Mouse (Mus musculus): ENCODE results near the gene Olfr330. TPM values are rescaled to one million over a fixed set of nuclear protein-coding genes. Genes with fewer than 3 reads are reported as not detected.
"Not testable (repeated sequence)": the region's sequence is repeated elsewhere in the genome, so short reads cannot be mapped to it uniquely, and the experiment has no call there.

Gene Olfr330
- 1.1 and 1.7 TPM in 2 replicates for polyA plus RNA-seq (2012; rRNA removed)

DNA sequence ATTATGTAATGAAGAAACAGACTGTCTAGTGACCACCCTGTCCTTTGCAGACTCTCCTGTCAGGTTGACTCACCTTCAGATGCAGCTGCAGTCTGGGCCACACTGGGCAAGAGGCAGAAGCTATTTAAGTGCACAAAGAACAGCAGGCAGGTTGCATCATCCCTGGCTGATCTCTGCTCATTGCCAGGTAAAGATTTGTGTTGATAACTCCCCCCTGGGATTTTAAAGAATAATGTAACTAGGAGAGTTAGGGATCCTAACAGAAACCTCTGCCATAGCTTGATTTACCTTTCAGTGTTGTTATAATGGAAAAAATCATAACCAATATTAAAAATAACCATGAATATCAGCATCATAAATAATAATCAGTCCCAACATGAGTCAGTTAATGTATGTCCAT, at the start of gene Olfr330:
Gene Olfr330, minus strand, starts transcription at position 101 of the 400 bp plus-strand sequence.
- not testable (repeated sequence) for H3K27ac ChIP-seq (ENCODE audit: control insufficient read depth, insufficient read depth, low read depth, low read length); H3K4me3 ChIP-seq (ENCODE audit: control insufficient read depth, low read depth, low read length); H3K27me3 ChIP-seq (ENCODE audit: control insufficient read depth, insufficient read depth, low read length); H3K36me3 ChIP-seq (ENCODE audit: control insufficient read depth, insufficient read depth, low read length); H3K4me1 ChIP-seq (ENCODE audit: control insufficient read depth, insufficient read depth, low read length)

DNA sequence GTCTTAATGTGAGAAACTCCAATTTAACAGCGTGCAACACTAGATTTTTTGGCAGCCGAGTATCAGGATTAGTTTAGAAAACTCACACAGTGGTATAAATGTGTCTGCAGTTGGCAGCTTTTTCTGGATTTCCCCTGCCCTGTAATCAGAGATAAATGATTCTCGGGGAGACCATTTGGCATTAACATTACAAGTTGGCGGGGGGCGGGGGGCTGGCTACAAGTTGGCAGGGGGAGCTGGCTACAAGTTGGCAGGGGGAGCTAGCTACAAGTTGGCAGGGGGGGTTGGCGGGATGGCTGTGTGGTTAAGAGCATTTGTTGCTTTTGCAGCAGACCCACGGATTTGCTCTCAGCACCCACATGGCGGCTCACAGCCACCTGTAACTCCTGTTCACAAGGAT, 44.0 kb upstream of the Olfr330 start:
- no peaks in the 10 kb centered on the region for H3K36me3 ChIP-seq (ENCODE audit: control insufficient read depth, insufficient read depth, low read length)
- no peak overlapping the region for H3K4me3 ChIP-seq (ENCODE audit: control insufficient read depth, low read depth, low read length)
- H3K27ac ChIP-seq (ENCODE audit: control insufficient read depth, insufficient read depth, low read depth, low read length), result no peak overlapping the region
- TF ChIP-seq CTCF (IDR thresholded peaks at IDR 0.05; ENCODE audit: control insufficient read depth, insufficient read depth, insufficient replicate concordance, low read depth, low read length) (no peak), POLR2A (IDR thresholded peaks at IDR 0.05; ENCODE audit: control insufficient read depth, low read depth, low read length) (no peak)
- no peaks in the 10 kb centered on the region for H3K4me1 ChIP-seq (ENCODE audit: control insufficient read depth, insufficient read depth, low read length)
- no peaks in the 10 kb centered on the region for H3K27me3 ChIP-seq (ENCODE audit: control insufficient read depth, insufficient read depth, low read length)

DNA sequence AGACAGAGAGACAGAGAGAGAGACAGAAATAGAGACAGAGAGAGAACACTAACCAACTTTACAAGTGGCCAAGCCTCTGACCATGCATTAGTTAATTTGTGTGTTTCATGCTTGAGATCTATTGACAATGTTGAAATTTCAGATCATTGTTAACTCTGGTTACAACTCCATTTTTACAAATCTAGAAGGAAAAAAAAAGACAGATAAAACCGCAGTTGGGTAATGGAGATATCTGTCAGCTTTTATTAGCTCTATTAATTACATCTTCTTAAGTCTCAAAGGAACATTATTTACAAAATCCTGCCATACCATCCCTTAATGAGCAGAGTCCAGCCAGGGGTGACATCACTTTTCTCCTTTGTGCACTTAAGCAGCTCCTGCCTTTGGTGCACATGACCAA, 42.8 kb upstream of the Olfr330 start, which contains the start of gene Olfr325:
Gene Olfr325, plus strand, starts transcription at position 301 of the 400 bp plus-strand sequence.
- Histone ChIP-seq H3K27ac (ENCODE audit: control insufficient read depth, insufficient read depth, low read depth, low read length) (no peak within 1 kb of the TSS), H3K27me3 (ENCODE audit: control insufficient read depth, insufficient read depth, low read length) (no peaks in the 10 kb centered on the region), H3K4me1 (ENCODE audit: control insufficient read depth, insufficient read depth, low read length) (no peaks in the 10 kb centered on the region), H3K4me3 (ENCODE audit: control insufficient read depth, low read depth, low read length) (no peak within 1 kb of the TSS), H3K36me3 (ENCODE audit: control insufficient read depth, insufficient read depth, low read length) (no peaks in the 10 kb centered on the region)
- TF ChIP-seq CTCF (IDR thresholded peaks at IDR 0.05; ENCODE audit: control insufficient read depth, insufficient read depth, insufficient replicate concordance, low read depth, low read length) (no peak), POLR2A (IDR thresholded peaks at IDR 0.05; ENCODE audit: control insufficient read depth, low read depth, low read length) (no peak)

DNA sequence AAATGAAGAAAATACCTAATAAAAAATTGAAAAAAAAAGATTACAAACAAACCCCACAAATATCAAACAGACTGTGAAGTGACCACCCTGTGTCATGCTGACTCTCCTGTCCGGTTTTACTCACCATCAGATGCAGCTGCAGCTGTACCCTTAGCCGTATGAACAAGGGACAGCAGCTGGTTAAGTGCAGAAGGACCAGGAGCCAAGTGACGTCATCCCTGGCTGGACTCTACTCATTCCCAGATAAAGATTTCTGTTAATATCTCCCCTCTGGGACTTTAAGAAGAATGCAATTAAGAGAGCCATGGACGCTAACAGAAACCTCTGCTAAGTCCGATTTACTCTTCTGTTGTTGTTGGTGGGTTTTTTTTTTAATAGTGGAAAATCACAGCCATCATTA, 35.8 kb upstream of the Olfr330 start, which contains the start of gene Olfr224:
Gene Olfr224, minus strand, starts transcription at position 149 of the 400 bp plus-strand sequence.
- no peaks in the 10 kb centered on the region for H3K27me3 ChIP-seq (ENCODE audit: control insufficient read depth, insufficient read depth, low read length)
- no peak within 1 kb of the TSS for H3K27ac ChIP-seq (ENCODE audit: control insufficient read depth, insufficient read depth, low read depth, low read length)
- H3K4me1 ChIP-seq (ENCODE audit: control insufficient read depth, insufficient read depth, low read length), result no peaks in the 10 kb centered on the region
- no peaks in the 10 kb centered on the region for H3K36me3 ChIP-seq (ENCODE audit: control insufficient read depth, insufficient read depth, low read length)
- TF ChIP-seq POLR2A (IDR thresholded peaks at IDR 0.05; ENCODE audit: control insufficient read depth, low read depth, low read length) (no peak), CTCF (IDR thresholded peaks at IDR 0.05; ENCODE audit: control insufficient read depth, insufficient read depth, insufficient replicate concordance, low read depth, low read length) (no peak)
- no peak within 1 kb of the TSS for H3K4me3 ChIP-seq (ENCODE audit: control insufficient read depth, low read depth, low read length)

DNA sequence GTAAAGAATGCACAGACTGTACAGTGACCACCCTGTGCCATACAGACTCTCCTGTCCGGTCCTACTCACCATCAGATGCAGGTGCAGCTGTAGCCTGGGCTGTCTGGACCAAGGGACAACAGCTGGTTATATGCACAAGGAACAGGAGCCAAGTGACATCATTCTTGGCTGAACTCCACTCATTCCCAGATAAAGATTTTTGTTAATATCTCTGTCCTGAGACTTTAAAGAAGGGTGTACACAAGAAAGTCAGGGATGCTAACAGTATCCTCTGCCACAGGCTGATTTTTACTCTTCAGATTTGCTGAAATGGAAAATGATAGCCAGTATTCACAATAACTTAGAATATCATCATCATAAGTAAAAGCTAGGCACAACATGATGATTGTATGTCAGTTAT, 20.9 kb upstream of the Olfr330 start, which contains the start of gene Olfr328:
Gene Olfr328, minus strand, starts transcription at position 101 of the 400 bp plus-strand sequence.
- TF ChIP-seq POLR2A (IDR thresholded peaks at IDR 0.05; ENCODE audit: control insufficient read depth, low read depth, low read length), result no peak
- no peak for TF ChIP-seq CTCF (IDR thresholded peaks at IDR 0.05; ENCODE audit: control insufficient read depth, insufficient read depth, insufficient replicate concordance, low read depth, low read length)
- Histone ChIP-seq H3K27ac (ENCODE audit: control insufficient read depth, insufficient read depth, low read depth, low read length) (no peak within 1 kb of the TSS), H3K27me3 (ENCODE audit: control insufficient read depth, insufficient read depth, low read length) (no peaks in the 10 kb centered on the region), H3K4me3 (ENCODE audit: control insufficient read depth, low read depth, low read length) (no peak within 1 kb of the TSS), H3K4me1 (ENCODE audit: control insufficient read depth, insufficient read depth, low read length) (no peaks in the 10 kb centered on the region), H3K36me3 (ENCODE audit: control insufficient read depth, insufficient read depth, low read length) (no peaks in the 10 kb centered on the region)

DNA sequence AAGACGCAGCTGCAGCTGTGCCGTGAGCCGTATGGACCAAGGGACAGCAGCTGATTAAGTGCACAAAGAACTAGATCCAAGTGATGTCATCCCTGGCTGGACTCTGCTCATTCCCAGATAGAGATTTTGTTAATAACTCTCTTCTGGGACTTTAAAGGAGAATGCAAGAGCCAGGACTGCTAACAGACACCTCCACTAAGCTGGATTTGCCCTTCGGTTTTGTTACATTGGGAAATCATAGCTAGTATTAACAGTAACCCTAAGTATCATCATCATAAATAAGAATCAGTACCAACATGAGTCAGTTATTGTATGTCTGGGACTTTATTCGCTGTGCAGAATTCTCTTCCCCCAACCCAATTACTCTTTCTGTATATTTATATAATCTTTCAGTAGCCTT, 11.7 kb upstream of the Olfr330 start, which contains the start of gene Olfr329-ps:
Gene Olfr329-ps, minus strand, starts transcription at position 101 of the 400 bp plus-strand sequence.
- Histone ChIP-seq H3K27me3 (ENCODE audit: control insufficient read depth, insufficient read depth, low read length) (no peaks in the 10 kb centered on the region), H3K36me3 (ENCODE audit: control insufficient read depth, insufficient read depth, low read length) (no peaks in the 10 kb centered on the region), H3K4me1 (ENCODE audit: control insufficient read depth, insufficient read depth, low read length) (no peaks in the 10 kb centered on the region), H3K4me3 (ENCODE audit: control insufficient read depth, low read depth, low read length) (no peak within 1 kb of the TSS), H3K27ac (ENCODE audit: control insufficient read depth, insufficient read depth, low read depth, low read length) (no peak within 1 kb of the TSS)
- TF ChIP-seq CTCF (IDR thresholded peaks at IDR 0.05; ENCODE audit: control insufficient read depth, insufficient read depth, insufficient replicate concordance, low read depth, low read length) (no peak), POLR2A (IDR thresholded peaks at IDR 0.05; ENCODE audit: control insufficient read depth, low read depth, low read length) (no peak)

DNA sequence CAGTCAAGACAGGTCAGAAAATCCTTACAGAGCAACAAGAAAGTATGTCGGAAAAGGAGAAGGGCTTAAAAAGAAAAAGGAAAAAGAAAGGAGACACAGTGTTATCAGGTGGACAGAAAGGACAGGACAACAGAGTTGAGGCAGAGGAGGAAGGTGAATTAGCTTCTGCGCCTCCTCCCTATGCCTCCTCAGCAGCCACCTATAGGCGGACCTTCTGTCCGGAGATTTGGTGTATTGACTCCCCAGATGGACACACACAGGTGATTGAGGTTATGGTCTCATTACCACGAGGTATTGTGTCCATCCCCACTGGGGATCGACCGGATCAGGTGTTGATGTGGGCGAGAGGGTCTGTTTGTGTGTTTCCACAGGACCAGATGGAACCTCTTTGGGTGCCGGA, 14.9 kb downstream of the Olfr330 start:
- H3K4me3 ChIP-seq (ENCODE audit: control insufficient read depth, low read depth, low read length); H3K27ac ChIP-seq (ENCODE audit: control insufficient read depth, insufficient read depth, low read depth, low read length): not testable (repeated sequence)

DNA sequence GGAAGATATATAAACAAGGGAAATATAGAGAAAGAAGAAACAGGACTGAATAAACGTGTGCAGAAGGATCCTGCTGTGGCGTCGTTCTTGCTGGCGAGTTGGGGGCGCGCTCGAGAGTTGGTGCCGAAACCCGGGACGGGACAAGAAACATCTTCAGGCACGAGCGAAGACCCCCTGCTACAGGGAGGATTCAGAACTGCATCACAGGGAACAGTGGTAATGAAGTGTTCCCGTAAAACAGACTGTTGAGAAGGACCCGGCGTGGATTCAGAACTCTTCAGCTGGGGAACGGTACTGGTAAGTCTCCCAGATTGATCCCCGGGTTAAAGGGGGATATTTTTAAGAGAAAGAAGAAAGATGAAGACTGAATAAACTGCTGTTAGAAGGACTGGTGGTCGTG, 15.7 kb downstream of the Olfr330 start:
- H3K4me1 ChIP-seq (ENCODE audit: control insufficient read depth, insufficient read depth, low read length); H3K4me3 ChIP-seq (ENCODE audit: control insufficient read depth, low read depth, low read length): not testable (repeated sequence)

More for the DNA sequence above, 14.9 kb downstream of the Olfr330 start:
- H3K27me3 ChIP-seq (ENCODE audit: control insufficient read depth, insufficient read depth, low read length); H3K4me1 ChIP-seq (ENCODE audit: control insufficient read depth, insufficient read depth, low read length); H3K36me3 ChIP-seq (ENCODE audit: control insufficient read depth, insufficient read depth, low read length): not testable (repeated sequence)

DNA sequence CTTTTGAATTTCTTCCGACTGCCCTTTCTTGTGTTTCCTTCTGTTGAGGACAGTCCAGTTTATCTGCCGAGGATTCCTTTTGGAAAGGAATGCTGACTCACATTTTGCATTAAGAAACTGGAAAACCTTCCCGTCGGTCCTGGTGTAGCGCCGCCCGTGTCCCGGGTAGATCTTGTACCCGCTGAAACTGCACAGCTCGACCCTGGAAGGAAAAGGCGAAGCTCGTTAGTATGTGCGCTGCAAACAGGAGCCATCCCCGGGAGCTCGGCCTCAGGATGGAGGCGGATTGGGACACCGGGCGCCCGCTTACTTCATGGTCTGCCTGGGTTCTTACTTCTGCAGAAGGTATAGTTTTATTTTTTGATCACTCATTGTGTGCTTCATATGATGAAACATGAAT, 25.6 kb downstream of the Olfr330 start:
- not testable (repeated sequence) for H3K4me1 ChIP-seq (ENCODE audit: control insufficient read depth, insufficient read depth, low read length); H3K27ac ChIP-seq (ENCODE audit: control insufficient read depth, insufficient read depth, low read depth, low read length); H3K36me3 ChIP-seq (ENCODE audit: control insufficient read depth, insufficient read depth, low read length); H3K4me3 ChIP-seq (ENCODE audit: control insufficient read depth, low read depth, low read length); H3K27me3 ChIP-seq (ENCODE audit: control insufficient read depth, insufficient read depth, low read length)

More for the DNA sequence above, 15.7 kb downstream of the Olfr330 start:
- H3K27me3 ChIP-seq (ENCODE audit: control insufficient read depth, insufficient read depth, low read length); H3K27ac ChIP-seq (ENCODE audit: control insufficient read depth, insufficient read depth, low read depth, low read length); H3K36me3 ChIP-seq (ENCODE audit: control insufficient read depth, insufficient read depth, low read length): not testable (repeated sequence)

DNA sequence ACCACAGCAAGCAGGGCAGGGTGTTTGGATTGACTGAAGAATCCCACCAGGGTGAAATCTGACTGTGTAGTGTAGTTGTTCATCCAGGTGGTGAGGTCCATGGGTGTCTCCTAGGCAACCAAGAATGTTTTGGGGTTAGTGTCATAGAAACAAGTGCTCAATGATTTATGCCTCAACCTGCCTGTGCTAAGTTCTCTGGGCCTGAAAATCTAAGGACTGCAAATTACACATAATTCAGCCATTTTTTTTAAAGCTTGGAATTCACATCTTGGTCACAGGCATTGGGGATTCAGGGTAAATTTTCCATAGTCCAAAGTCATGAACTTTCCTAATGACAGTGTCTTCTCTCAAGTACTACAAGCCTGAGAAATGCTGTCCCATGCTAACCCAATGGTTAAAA, 32.2 kb downstream of the Olfr330 start, which contains the start of gene Olfr331:
Gene Olfr331, minus strand, starts transcription at position 101 of the 400 bp plus-strand sequence.
- H3K4me3 ChIP-seq (ENCODE audit: control insufficient read depth, low read depth, low read length); H3K27me3 ChIP-seq (ENCODE audit: control insufficient read depth, insufficient read depth, low read length); H3K36me3 ChIP-seq (ENCODE audit: control insufficient read depth, insufficient read depth, low read length); H3K27ac ChIP-seq (ENCODE audit: control insufficient read depth, insufficient read depth, low read depth, low read length); H3K4me1 ChIP-seq (ENCODE audit: control insufficient read depth, insufficient read depth, low read length): not testable (repeated sequence)
